Mouse (Mus musculus): ENCODE measurements around the gene Prkag2.

GRCm38 (mm10) chr5:25006848-25007247, 93.6 kb downstream of the Prkag2 start:
- TF ChIP-seq CTCF (IDR thresholded peaks at IDR 0.05; ENCODE audit: control insufficient read depth, insufficient read depth, insufficient read length) (peak; percentile 88), FOSL1 (IDR thresholded peaks at IDR 0.05; ENCODE audit: insufficient read depth, low read length, poor library complexity, severe bottlenecking) (peak; percentile 64), CEBPB (IDR thresholded peaks at IDR 0.05; ENCODE audit: low read depth) (no peak), USF1 (IDR thresholded peaks at IDR 0.05; ENCODE audit: low read depth) (no peak), MYOD1 (IDR thresholded peaks at IDR 0.05; ENCODE audit: control insufficient read depth, insufficient read length, low read depth) (peak; percentile 75)
